Mouse (Mus musculus): ENCODE measurements around the gene Cmpk1. TPM values are rescaled to one million over a fixed set of nuclear protein-coding genes. Genes with fewer than 3 reads are reported as not detected.

Cmpk1 gene
- 58.4 TPM for polyA plus RNA-seq (2017; shearing (Covaris generic))

DNA sequence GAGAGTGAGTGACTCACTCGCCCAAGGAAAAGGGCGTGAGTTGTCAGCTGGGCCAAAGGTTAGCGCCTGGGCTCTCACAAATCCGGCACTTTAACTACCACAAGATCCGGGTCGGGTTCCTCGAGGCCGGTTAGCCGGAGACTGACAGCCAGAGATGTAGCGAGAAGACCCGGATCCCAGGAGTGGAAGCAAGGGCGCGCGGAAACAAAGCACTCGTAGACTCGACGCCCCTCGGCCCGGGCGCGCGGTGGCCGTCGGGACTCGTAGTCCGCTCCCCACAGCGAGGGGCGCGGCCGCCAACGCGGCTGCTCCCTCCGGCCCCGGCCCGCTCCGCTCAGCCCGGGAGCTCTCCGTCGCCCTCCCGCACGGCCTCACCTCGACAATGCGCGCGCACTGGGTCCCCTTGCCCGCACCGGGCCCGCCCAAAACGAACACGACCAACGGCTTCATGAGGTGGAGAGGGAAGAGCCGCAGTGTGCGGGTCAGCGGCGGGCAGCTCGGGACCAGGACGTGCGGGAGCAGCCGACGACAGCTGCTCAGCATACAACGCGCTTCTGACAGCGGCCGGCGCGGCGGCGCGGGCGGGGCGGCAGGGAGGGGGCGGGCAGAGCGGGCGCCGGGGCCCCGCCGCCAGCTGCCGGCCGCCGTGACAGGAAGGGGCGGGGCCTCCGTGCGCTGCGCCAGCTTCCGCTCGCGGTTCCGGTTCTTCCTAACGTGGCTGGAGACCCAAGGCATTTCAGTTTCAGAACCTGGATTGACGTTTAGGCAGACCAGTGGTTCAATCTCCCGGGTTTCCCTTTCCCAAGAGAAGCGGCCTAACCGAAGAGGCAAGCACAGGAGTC is at the start of gene Cmpk1:
Gene Cmpk1, minus strand, starts transcription at position 651 of the 842 bp plus-strand sequence.

DNA sequence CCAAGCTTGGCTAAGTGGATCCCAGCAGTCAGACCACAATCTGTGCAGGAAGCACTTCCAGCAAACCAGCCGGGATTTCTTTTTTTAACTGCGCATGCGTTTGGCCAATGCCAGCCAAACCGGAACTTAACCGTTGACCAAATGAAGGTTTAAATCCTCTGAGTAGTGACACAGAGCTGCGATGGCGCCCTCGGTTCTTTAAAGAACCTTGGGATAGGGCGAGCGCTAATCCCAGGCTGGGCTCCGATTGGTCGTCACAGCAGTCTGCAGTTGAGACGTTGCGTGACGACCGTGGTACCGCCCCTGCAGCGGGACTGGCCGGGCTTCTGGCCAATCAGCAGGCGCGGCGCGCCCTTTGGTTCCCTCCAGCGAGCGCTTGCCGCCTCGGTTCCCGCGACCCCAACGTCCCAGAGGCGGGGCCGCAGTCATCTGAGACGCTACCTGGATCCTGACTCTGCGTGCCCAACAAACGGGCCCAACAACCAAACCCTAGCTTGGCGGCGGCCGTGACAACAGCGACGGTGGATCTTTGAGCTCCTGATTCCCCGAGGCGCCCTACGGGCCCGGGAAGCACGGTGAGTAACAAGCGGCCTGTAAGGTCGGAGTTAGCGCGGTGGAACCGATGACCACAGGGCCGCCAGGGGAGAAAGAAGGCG is 12.9 kb upstream of the Cmpk1 start, which contains the start of gene Stil:
Gene Stil, plus strand, starts transcription at position 387 of the 656 bp plus-strand sequence.

DNA sequence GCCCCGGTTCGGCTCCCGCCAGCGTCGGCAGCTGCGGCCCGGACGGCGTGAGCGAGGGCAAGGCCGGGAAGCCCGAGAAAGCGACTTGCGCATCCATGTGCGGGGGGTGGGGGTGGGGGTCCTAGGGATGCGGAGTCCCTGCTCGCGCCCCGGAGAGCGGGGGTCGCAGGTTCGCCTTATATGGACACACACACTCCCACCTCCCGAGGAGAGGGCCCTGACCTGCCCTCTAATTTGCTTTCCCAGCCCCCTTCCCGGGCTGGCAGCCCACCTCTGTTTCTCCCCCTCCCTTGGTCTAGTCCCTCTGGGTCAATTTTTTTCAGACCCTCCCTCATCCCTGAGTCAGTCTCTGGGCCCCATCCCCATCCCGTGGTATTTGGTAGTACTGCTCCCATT is 61.1 kb downstream of the Cmpk1 start, which contains the start of gene Foxe3:
Gene Foxe3, minus strand, starts transcription at position 97 of the 396 bp plus-strand sequence.

Other genes starting within 250 kb of the Cmpk1 start
- not detected for gene Gm12830, start 165.5 kb downstream of the Cmpk1 start, polyA plus RNA-seq (2017; shearing (Covaris generic))
- not detected for gene Foxd2, start 78.4 kb downstream of the Cmpk1 start, polyA plus RNA-seq (2017; shearing (Covaris generic))
- not detected for gene Foxe3, start 61.2 kb downstream of the Cmpk1 start, polyA plus RNA-seq (2017; shearing (Covaris generic))
- gene Stil, start 12.9 kb upstream of the Cmpk1 start, polyA plus RNA-seq (2017; shearing (Covaris generic)) = 3.0 TPM
- gene Tal1, start 69.2 kb upstream of the Cmpk1 start, polyA plus RNA-seq (2017; shearing (Covaris generic)) = not detected
- 28.2 TPM for gene Pdzk1ip1, start 101.5 kb upstream of the Cmpk1 start, polyA plus RNA-seq (2017; shearing (Covaris generic))
- gene Cyp4x1, start 147.0 kb upstream of the Cmpk1 start, polyA plus RNA-seq (2017; shearing (Covaris generic)) = 0.09 TPM

Data from activated CD4-positive, CD25-positive, alpha-beta regulatory T cell, adult 9 weeks (primary cell).